Mouse (Mus musculus): ENCODE data around the gene Icam4. TPM values are rescaled to one million over a fixed set of nuclear protein-coding genes. Genes with fewer than 3 reads are reported as not detected.
A peak's percentile ranks its signal among the peaks of the same experiment; 100 is the strongest.

Icam4 gene
- total and polyA plus RNA-seq, 3 experiments, result 193 to 268 (median 260) TPM

GRCm38 (mm10) chr9:21041308-21041707 lies 12.1 kb downstream of the Icam4 start:
- H3K4me1 ChIP-seq (ENCODE audit: control insufficient read depth in 1 of 2, insufficient read depth in 2 of 2, low read length in 2 of 2), result peaks cover 29 to 51% of the 10 kb centered on the region in 2 experiments
- H3K9ac ChIP-seq (ENCODE audit: control insufficient read depth, low read depth, low read length, poor library complexity, severe bottlenecking), result peak overlapping the region; percentile 16; the same call in 1 of the 2 replicates
- no peaks in the 10 kb centered on the region for H3K9me3 ChIP-seq (replicated peaks; ENCODE audit: insufficient read depth, low read length)
- H3K27me3 ChIP-seq (ENCODE audit: control insufficient read depth in 1 of 2, insufficient read depth in 2 of 2, low read length in 2 of 2), result no peaks in the 10 kb centered on the region
- peak; percentile 96 for DNase-seq (ENCODE audit: low read depth, low spot score)
- peak overlapping the region; percentile 62 for H3K27ac ChIP-seq (ENCODE audit: control insufficient read depth, low read depth, low read length)
- H3K36me3 ChIP-seq (ENCODE audit: control insufficient read depth in 1 of 2, insufficient read depth in 2 of 2, low read length in 2 of 2), result peaks cover 0 to 46% of the 10 kb centered on the region in 2 experiments; a peak in 2 of 4 replicates
- TF ChIP-seq TBP (IDR thresholded peaks at IDR 0.05; ENCODE audit: low read depth, low read length) (peak; percentile 84), POLR2A (IDR thresholded peaks at IDR 0.05; ENCODE audit: control insufficient read depth in 1 of 2, insufficient read depth in 1 of 2, low read depth in 1 of 2, low read length in 2 of 2, poor library complexity in 1 of 2) (peak in 1 of 2 experiments; percentile 64; a peak in 2 of 4 replicates), MEF2A (IDR thresholded peaks at IDR 0.05; ENCODE audit: extremely low read depth, insufficient replicate concordance, low read depth, low read length, poor library complexity, severe bottlenecking) (no peak), TAL1 (IDR thresholded peaks at IDR 0.05; ENCODE audit: low read length) (peak; percentile 61), GATA1 (IDR thresholded peaks at IDR 0.05; ENCODE audit: low read depth, low read length) (peak; percentile 64), MAX (IDR thresholded peaks at IDR 0.05; ENCODE audit: low read length) (no peak), CHD2 (IDR thresholded peaks at IDR 0.05; ENCODE audit: low read length) (no peak), HCFC1 (IDR thresholded peaks at IDR 0.05; ENCODE audit: low read depth, low read length) (no peak), UBTF (IDR thresholded peaks at IDR 0.05; ENCODE audit: borderline replicate concordance, insufficient read depth, low read depth, low read length) (no peak), MYB (IDR thresholded peaks at IDR 0.05; ENCODE audit: low read depth, low read length) (no peak), EP300 (IDR thresholded peaks at IDR 0.05; ENCODE audit: low read depth in 1 of 2, low read length in 2 of 2) (no peak), MYC (IDR thresholded peaks at IDR 0.05; ENCODE audit: low read depth, low read length) (no peak)
- H3K4me3 ChIP-seq (ENCODE audit: control insufficient read depth in 1 of 2, insufficient read depth in 1 of 2, low read depth in 2 of 2, low read length in 2 of 2), result no peak overlapping the region
- no peaks in the 10 kb centered on the region for H3K79me2 ChIP-seq (ENCODE audit: control insufficient read depth, insufficient read depth, low read length, poor library complexity)

GRCm38 (mm10) chr9:21043563-21043962 lies 14.4 kb downstream of the Icam4 start:
- DNase-seq (ENCODE audit: low read depth, low spot score), result peak; percentile 94
- H3K4me3 ChIP-seq (ENCODE audit: control insufficient read depth in 1 of 2, insufficient read depth in 1 of 2, low read depth in 2 of 2, low read length in 2 of 2), result no peak overlapping the region
- H3K9me3 ChIP-seq (replicated peaks; ENCODE audit: insufficient read depth, low read length), result no peaks in the 10 kb centered on the region
- peak overlapping the region; percentile 19 for H3K27ac ChIP-seq (ENCODE audit: control insufficient read depth, low read depth, low read length)
- H3K79me2 ChIP-seq (ENCODE audit: control insufficient read depth, insufficient read depth, low read length, poor library complexity), result no peaks in the 10 kb centered on the region
- peaks cover 29 to 51% of the 10 kb centered on the region in 2 experiments for H3K4me1 ChIP-seq (ENCODE audit: control insufficient read depth in 1 of 2, insufficient read depth in 2 of 2, low read length in 2 of 2)
- no peaks in the 10 kb centered on the region for H3K27me3 ChIP-seq (ENCODE audit: control insufficient read depth in 1 of 2, insufficient read depth in 2 of 2, low read length in 2 of 2)
- peak overlapping the region; percentile 3; the same call in 1 of the 2 replicates for H3K9ac ChIP-seq (ENCODE audit: control insufficient read depth, low read depth, low read length, poor library complexity, severe bottlenecking)
- peaks cover 0 to 46% of the 10 kb centered on the region in 2 experiments; a peak in 2 of 4 replicates for H3K36me3 ChIP-seq (ENCODE audit: control insufficient read depth in 1 of 2, insufficient read depth in 2 of 2, low read length in 2 of 2)
- TF ChIP-seq ETS1 (IDR thresholded peaks at IDR 0.05; ENCODE audit: low read depth, low read length) (peak; percentile 36; the same call in 1 of the 2 replicates), POLR2AphosphoS5 (IDR thresholded peaks at IDR 0.05; ENCODE audit: borderline replicate concordance, low read depth, low read length) (peak; percentile 80; the same call in 1 of the 2 replicates), RAD21 (IDR thresholded peaks at IDR 0.05; ENCODE audit: low read depth, low read length) (no peak), MXI1 (IDR thresholded peaks at IDR 0.05; ENCODE audit: low read depth, low read length) (peak; percentile 55; the same call in 1 of the 2 replicates), ELF1 (IDR thresholded peaks at IDR 0.05; ENCODE audit: low read depth, low read length) (peak; percentile 57; the same call in 1 of the 2 replicates), MYB (IDR thresholded peaks at IDR 0.05; ENCODE audit: low read depth, low read length) (0 out of 2 replicates have a peak, but pooled peaks have one; percentile 40), JUND (IDR thresholded peaks at IDR 0.05; ENCODE audit: low read depth, low read length) (no peak), E2F4 (IDR thresholded peaks at IDR 0.05; ENCODE audit: borderline replicate concordance, low read depth, low read length) (no peak), GATA1 (IDR thresholded peaks at IDR 0.05; ENCODE audit: low read depth, low read length) (peak; percentile 88), TCF12 (IDR thresholded peaks at IDR 0.05; ENCODE audit: low read depth, low read length) (peak; percentile 70), BHLHE40 (IDR thresholded peaks at IDR 0.05; ENCODE audit: borderline replicate concordance, low read depth, low read length) (no peak), CHD1 (IDR thresholded peaks at IDR 0.05; ENCODE audit: low read depth, low read length) (no peak), NRF1 (IDR thresholded peaks at IDR 0.05; ENCODE audit: insufficient read depth, low read depth, low read length, poor library complexity, severe bottlenecking) (no peak), SIN3A (IDR thresholded peaks at IDR 0.05; ENCODE audit: low read length) (peak; percentile 78), ZC3H11A (IDR thresholded peaks at IDR 0.05; ENCODE audit: low read depth, low read length) (no peak), MYC (IDR thresholded peaks at IDR 0.05; ENCODE audit: low read depth, low read length) (peak; percentile 65), UBTF (IDR thresholded peaks at IDR 0.05; ENCODE audit: borderline replicate concordance, insufficient read depth, low read depth, low read length) (no peak), MAFK (IDR thresholded peaks at IDR 0.05; ENCODE audit: borderline replicate concordance, low read depth, low read length) (no peak), MAX (IDR thresholded peaks at IDR 0.05; ENCODE audit: low read length) (peak; percentile 57; the same call in 1 of the 2 replicates), HCFC1 (IDR thresholded peaks at IDR 0.05; ENCODE audit: low read depth, low read length) (peak; percentile 64; the same call in 1 of the 2 replicates), POLR2AphosphoS2 (IDR thresholded peaks at IDR 0.05; ENCODE audit: low read length) (no peak), TBP (IDR thresholded peaks at IDR 0.05; ENCODE audit: low read depth, low read length) (peak; percentile 77), CHD2 (IDR thresholded peaks at IDR 0.05; ENCODE audit: low read length) (no peak), SMC3 (IDR thresholded peaks at IDR 0.05; ENCODE audit: low read depth, low read length) (no peak), RCOR1 (IDR thresholded peaks at IDR 0.05; ENCODE audit: low read depth, low read length) (peak; percentile 89)
